Comparison of ENCODE assay signal across 9 mouse cellular contexts in genomic region chr19:37208986-37209385, GRCm38 (mm10). TPM values are rescaled to one million over a fixed set of nuclear protein-coding genes. Genes with fewer than 3 reads are reported as not detected.
DNase-seq lines count a peak whose midpoint lies in the region; ATAC-seq and TF ChIP-seq lines count a peak whose summit lies in the region.
"Had no signal": no experiment of that assay in that cellular context is flagged by ENCODE, and none has a peak within 500 bp of the region (broad histone marks: within the 10 kb centered on the region; RNA-seq: fewer than 3 reads in every experiment).

No protein-coding gene starts in this region.

- H3K9ac ChIP-seq in hindbrain, embryonic 14.5 days, result peak overlapping the region; percentile 98; the same call in 1 of the 2 replicates
- peak overlapping the region; percentile 96; the same call in 1 of the 2 replicates for H3K9ac ChIP-seq in midbrain, embryonic 15.5 days

- peak overlapping the region; percentile 100 for H3K4me3 ChIP-seq in hindbrain, embryonic 14.5 days (replicated peaks; ENCODE audit: low read length)
- H3K4me3 ChIP-seq in midbrain, embryonic 15.5 days, result peak overlapping the region; percentile 91

- CTCF ChIA-PET in Patski (lab: Charles Lee), result interaction anchor here (0.8 to 2.5 kb wide), 3 partner anchors 12 to 158 kb away, joined by 3 to 9 read pairs (median 4); no protein-coding TSS in a partner anchor

- H3K4me1 ChIP-seq in hindbrain, embryonic 14.5 days (replicated peaks; ENCODE audit: control insufficient read depth, insufficient read depth, low read length), result peaks cover 18% of the 10 kb centered on the region
- H3K4me1 ChIP-seq in midbrain, embryonic 15.5 days, result peaks cover 19% of the 10 kb centered on the region

- in situ Hi-C loops in Patski (cut with MboI; ENCODE audit: low pct_unique_long_range_greater_than_20kb), result no loop called here

- no peak for TF ChIP-seq CTCF in Patski (IDR thresholded peaks at IDR 0.05)

- H3K36me3 ChIP-seq in hindbrain, embryonic 14.5 days (replicated peaks; ENCODE audit: control insufficient read depth, insufficient read depth), result peaks cover 33% of the 10 kb centered on the region
- peaks cover 8% of the 10 kb centered on the region for H3K36me3 ChIP-seq in midbrain, embryonic 15.5 days (replicated peaks)

- H3K27me3 ChIP-seq in Patski, result no peaks in the 10 kb centered on the region
- 0 out of 2 replicates have a peak, but pooled peaks cover 2% of the 10 kb centered on the region for H3K27me3 ChIP-seq in hindbrain, embryonic 14.5 days (ENCODE audit: control insufficient read depth, insufficient read depth, low read length)
- no peaks in the 10 kb centered on the region for H3K27me3 ChIP-seq in midbrain, embryonic 15.5 days (replicated peaks)

- no peaks in the 10 kb centered on the region for H3K9me3 ChIP-seq in hindbrain, embryonic 14.5 days (ENCODE audit: control insufficient read depth, low read length)
- no peaks in the 10 kb centered on the region for H3K9me3 ChIP-seq in midbrain, embryonic 15.5 days

- peak overlapping the region; percentile 86 for H3K4me2 ChIP-seq in hindbrain, embryonic 14.5 days (replicated peaks)
- peak overlapping the region; percentile 84 for H3K4me2 ChIP-seq in midbrain, embryonic 15.5 days

- ATAC-seq in Patski, result no peak
- no peak for ATAC-seq in hindbrain, embryonic 14.5 days (ENCODE audit: low FRiP score)
- no peak for ATAC-seq in midbrain, embryonic 15.5 days (replicated peaks)

- peak; percentile 30 for DNase-seq in kidney, adult 9 months
- DNase-seq in kidney, postnatal 25 days, result no peak
- DNase-seq in Patski (ENCODE audit: low read depth, low spot score), result peak; percentile 15
- DNase-seq in hindbrain, embryonic 14.5 days (ENCODE audit: low spot score), result no peak
- DNase-seq in cerebellum, adult 11-12 months, result no peak
- DNase-seq in cerebellum, adult 8-10 months, result no peak
- no peak for DNase-seq in testis, postnatal 14 days (ENCODE audit: low spot score)
- DNase-seq: layer of hippocampus, adult 9-11 months had no signal

- WGBS in hindbrain, embryonic 14.5 days, result 70% methylated on average over 7 of the region's 7 CpGs
- 87% methylated on average over 7 of the region's 7 CpGs for WGBS in midbrain, embryonic 15.5 days

- no peak overlapping the region for H3K27ac ChIP-seq in hindbrain, embryonic 14.5 days
- H3K27ac ChIP-seq in midbrain, embryonic 15.5 days, result no peak overlapping the region

- POLR2A ChIA-PET in Patski (lab: Charles Lee), result interaction anchor here (0.6 to 1.5 kb wide), 2 partner anchors 34 to 193 kb away, joined by 3 to 5 read pairs; no protein-coding TSS in a partner anchor

RNA-seq across cellular contexts. Expression of gene Cpeb3, which starts 0.6 kb away (rescaled TPM):
- 8.9 TPM for polyA plus RNA-seq in Patski (2021)
- polyA plus RNA-seq in hindbrain, embryonic 14.5 days (2014; fragmentation: Nextera tagmentation; extraction: Ambion mirVana), result 10.8 and 11.5 TPM in 2 replicates
- 14.1 and 15.1 TPM in 2 replicates for polyA plus RNA-seq in midbrain, embryonic 15.5 days (2015; fragmentation: Nextera tagmentation; extraction: Ambion mirVana)

RNA-seq across cellular contexts. Expression of gene March5, which starts 1.6 kb away (rescaled TPM):
- polyA plus RNA-seq in Patski (2021), result 121 TPM
- 123 and 130 TPM in 2 replicates for polyA plus RNA-seq in hindbrain, embryonic 14.5 days (2014; fragmentation: Nextera tagmentation; extraction: Ambion mirVana)
- polyA plus RNA-seq in midbrain, embryonic 15.5 days (2015; fragmentation: Nextera tagmentation; extraction: Ambion mirVana), result 101 and 103 TPM in 2 replicates

Comparison
In these comparisons a context has a peak if more than half of its experiments do, and no peak if none do; other contexts are left out.
1. DNase-seq: peak in kidney, adult 9 months (single experiment) and Patski (single experiment); none in kidney, postnatal 25 days (0 of 2), hindbrain, embryonic 14.5 days (single experiment), cerebellum, adult 11-12 months (single experiment), cerebellum, adult 8-10 months (single experiment) and testis, postnatal 14 days (single experiment).